ENCODE assay signal across 19 mouse cellular contexts in the genomic region with DNA sequence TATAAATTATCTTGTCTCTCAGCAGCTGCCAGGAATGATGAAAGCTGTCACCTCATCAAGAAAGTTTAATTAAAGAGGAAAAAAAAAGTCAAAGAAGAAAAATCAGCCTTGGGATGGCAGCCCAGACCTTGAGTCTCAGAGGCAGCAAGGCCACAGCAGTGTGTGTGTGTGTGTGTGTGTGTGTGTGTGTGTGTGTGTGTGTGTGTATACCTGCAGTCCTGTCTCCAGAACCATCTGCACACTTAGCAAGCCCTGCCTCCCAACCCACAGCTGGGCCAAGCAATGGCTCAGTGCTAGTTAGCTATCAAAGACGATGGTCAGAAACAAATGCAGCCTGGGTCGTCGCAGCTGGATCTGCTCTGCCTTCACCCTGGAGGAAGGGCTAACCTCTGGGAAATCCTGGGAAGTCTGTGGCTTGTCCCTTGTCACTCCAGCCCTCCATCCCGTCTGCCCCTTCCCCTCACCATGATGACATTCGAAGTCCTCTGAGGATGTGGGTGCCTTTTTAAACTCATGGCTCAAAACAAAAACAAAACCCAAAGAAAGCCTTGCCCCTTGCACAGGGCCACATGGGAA.
A peak's percentile ranks its signal among the peaks of the same experiment; 100 is the strongest.
DNase-seq lines count a peak whose midpoint lies in the region; ATAC-seq and TF ChIP-seq lines count a peak whose summit lies in the region.
"Had no signal": no experiment of that assay in that cellular context is flagged by ENCODE, and none has a peak within 500 bp of the region (broad histone marks: within the 10 kb centered on the region; RNA-seq: fewer than 3 reads in every experiment).

No protein-coding gene starts in this region.

- no peak overlapping the region for H3K4me2 ChIP-seq in stomach, postnatal 0 days (replicated peaks; ENCODE audit: low read depth)
- H3K4me2 ChIP-seq: embryonic facial prominence, embryonic 13.5 days; liver, embryonic 12.5 days; midbrain, embryonic 13.5 days; neural tube, embryonic 15.5 days had no signal

- no peaks in the 10 kb centered on the region for H3K9me3 ChIP-seq in stomach, postnatal 0 days (ENCODE audit: control insufficient read depth, low read length)
- H3K9me3 ChIP-seq: embryonic facial prominence, embryonic 13.5 days; hindbrain, embryonic 10.5 days; limb, embryonic 10.5 days; liver, embryonic 12.5 days; midbrain, embryonic 13.5 days; neural tube, embryonic 15.5 days had no signal

- H3K36me3 ChIP-seq in stomach, postnatal 0 days (ENCODE audit: control insufficient read depth, insufficient read depth, low read length) = no peaks in the 10 kb centered on the region
- H3K36me3 ChIP-seq: embryonic facial prominence, embryonic 13.5 days; G1E; hindbrain, embryonic 10.5 days; limb, embryonic 10.5 days; liver, embryonic 12.5 days; midbrain, embryonic 13.5 days; neural tube, embryonic 15.5 days had no signal

- no peak overlapping the region for H3K27ac ChIP-seq in stomach, postnatal 0 days (replicated peaks)
- H3K27ac ChIP-seq: embryonic facial prominence, embryonic 13.5 days; hindbrain, embryonic 10.5 days; left cerebral cortex, adult 2 months; limb, embryonic 10.5 days; liver, embryonic 12.5 days; midbrain, embryonic 13.5 days; neural tube, embryonic 15.5 days had no signal

- ATAC-seq in stomach, postnatal 0 days (ENCODE audit: low FRiP score, low TSS enrichment) = no peak
- ATAC-seq: CD4-positive, CD25-positive, alpha-beta regulatory T cell, adult 4 months; inflammation-experienced regulatory T-cells, adult 6 months; liver, embryonic 12.5 days; midbrain, embryonic 13.5 days had no signal

- no peak overlapping the region for H3K9ac ChIP-seq in stomach, postnatal 0 days (ENCODE audit: low read length)
- H3K9ac ChIP-seq: embryonic facial prominence, embryonic 13.5 days; liver, embryonic 12.5 days; midbrain, embryonic 13.5 days; neural tube, embryonic 15.5 days had no signal

- TF ChIP-seq CTCF in stomach, postnatal 0 days (IDR thresholded peaks at IDR 0.05; ENCODE audit: low read depth) = no peak

- H3K27me3 ChIP-seq in stomach, postnatal 0 days (ENCODE audit: control insufficient read depth, insufficient read depth, low read length) = no peaks in the 10 kb centered on the region
- H3K27me3 ChIP-seq: embryonic facial prominence, embryonic 13.5 days; midbrain, embryonic 13.5 days; neural tube, embryonic 15.5 days had no signal

- H3K4me3 ChIP-seq in stomach, postnatal 0 days (ENCODE audit: low read depth, low read length) = no peak overlapping the region
- H3K4me3 ChIP-seq: embryonic facial prominence, embryonic 13.5 days; hindbrain, embryonic 10.5 days; left cerebral cortex, adult 2 months; limb, embryonic 10.5 days; liver, embryonic 12.5 days; midbrain, embryonic 13.5 days; neural tube, embryonic 15.5 days had no signal

- 0 out of 2 replicates have a peak, but pooled peaks cover 3% of the 10 kb centered on the region for H3K4me1 ChIP-seq in stomach, postnatal 0 days (replicated peaks; ENCODE audit: control insufficient read depth, insufficient read depth)

- DNase-seq in kidney, adult 9 months = peak; percentile 21
- DNase-seq in kidney, adult 18-20 months = no peak
- peak; percentile 36 to 63 for DNase-seq in adrenal gland, postnatal 36 days
- peak; percentile 41 to 54 for DNase-seq in kidney, postnatal 4 days
- peak; percentile 73 for DNase-seq in lung, postnatal 36 days
- DNase-seq in stomach, postnatal 0 days (ENCODE audit: low spot score) = no peak
- no peak for DNase-seq in left cerebral cortex, adult 18-20 months (ENCODE audit: low spot score in 2 of 2)
- DNase-seq: cerebellum, adult 9-11 months; gastrocnemius, postnatal 14 days had no signal

- no peak for TF ChIP-seq EP300 in stomach, postnatal 0 days (optimal IDR thresholded peaks at IDR 0.05)

- 55% methylated on average over 5 of the region's 5 CpGs for WGBS in stomach, postnatal 0 days

Comparison
In these comparisons a context has a peak if more than half of its experiments do, and no peak if none do; other contexts are left out.
1. DNase-seq: peak in kidney, adult 9 months (single experiment), adrenal gland, postnatal 36 days (2 of 2), kidney, postnatal 4 days (2 of 2) and lung, postnatal 36 days (single experiment); none in kidney, adult 18-20 months (single experiment), stomach, postnatal 0 days (single experiment) and left cerebral cortex, adult 18-20 months (0 of 2).